Mouse (Mus musculus): ENCODE measurements around the gene Aldh1a1.
"Not testable (repeated sequence)": the region's sequence is repeated elsewhere in the genome, so short reads cannot be mapped to it uniquely, and the experiment has no call there.

Gene Aldh1a1

GRCm38 (mm10) chr19:20492491-20492890 is at the start of gene Aldh1a1:
Aldh1a1 (plus strand) TSS chr19:20492715.
- no peak for DNase-seq (ENCODE audit: low spot score in 2 of 2)

GRCm38 (mm10) chr19:20447807-20448206 is 44.7 kb upstream of the Aldh1a1 start:
- DNase-seq (ENCODE audit: low spot score in 2 of 2), result no peak

- DNase-seq (ENCODE audit: low spot score in 2 of 2), result peak in 1 of 2 experiments; percentile 10
These were observed 43.0 kb upstream of the Aldh1a1 start for GRCm38 (mm10) chr19:20449546-20449945.

- DNase-seq (ENCODE audit: low spot score in 2 of 2), result no peak
These were observed 41.5 kb upstream of the Aldh1a1 start for GRCm38 (mm10) chr19:20451045-20451444.

GRCm38 (mm10) chr19:20484497-20484896 is 8.0 kb upstream of the Aldh1a1 start:
- no peak for DNase-seq (ENCODE audit: low spot score in 2 of 2)

GRCm38 (mm10) chr19:20491950-20492349 is 565 bp upstream of the Aldh1a1 start:
- DNase-seq (ENCODE audit: low spot score in 2 of 2), result no peak

- no peak for DNase-seq (ENCODE audit: low spot score in 2 of 2)
These were observed 4.0 kb downstream of the Aldh1a1 start for GRCm38 (mm10) chr19:20496476-20496875.

GRCm38 (mm10) chr19:20505359-20505758 is 12.8 kb downstream of the Aldh1a1 start:
- DNase-seq (ENCODE audit: low spot score in 2 of 2), result no peak

GRCm38 (mm10) chr19:20506936-20507615 is 14.6 kb downstream of the Aldh1a1 start:
- DNase-seq (ENCODE audit: low spot score in 2 of 2), result no peak

GRCm38 (mm10) chr19:20508609-20509008 is 16.1 kb downstream of the Aldh1a1 start:
- no peak for DNase-seq (ENCODE audit: low spot score in 2 of 2)

GRCm38 (mm10) chr19:20511971-20512370 is 19.5 kb downstream of the Aldh1a1 start:
- no peak for DNase-seq (ENCODE audit: low spot score in 2 of 2)

GRCm38 (mm10) chr19:20513181-20513580 is 20.7 kb downstream of the Aldh1a1 start:
- no peak for DNase-seq (ENCODE audit: low spot score in 2 of 2)

GRCm38 (mm10) chr19:20513688-20514361 is 21.3 kb downstream of the Aldh1a1 start:
- DNase-seq (ENCODE audit: low spot score in 2 of 2), result no peak

GRCm38 (mm10) chr19:20516481-20516880 is 24.0 kb downstream of the Aldh1a1 start:
- no peak for DNase-seq (ENCODE audit: low spot score in 2 of 2)

GRCm38 (mm10) chr19:20529156-20529555 is 36.6 kb downstream of the Aldh1a1 start:
- not testable (repeated sequence) for DNase-seq (ENCODE audit: low spot score in 2 of 2)

GRCm38 (mm10) chr19:20529921-20530696 is 37.6 kb downstream of the Aldh1a1 start:
- DNase-seq (ENCODE audit: low spot score in 2 of 2), result no peak

- peak; percentile 55 to 66 for DNase-seq (ENCODE audit: low spot score in 2 of 2)
These were observed 44.0 kb downstream of the Aldh1a1 start for GRCm38 (mm10) chr19:20536538-20536937.

GRCm38 (mm10) chr19:20541044-20541443 is 48.5 kb downstream of the Aldh1a1 start:
- no peak for DNase-seq (ENCODE audit: low spot score in 2 of 2)

GRCm38 (mm10) chr19:20541924-20542323 is 49.4 kb downstream of the Aldh1a1 start:
- no peak for DNase-seq (ENCODE audit: low spot score in 2 of 2)

GRCm38 (mm10) chr19:20543816-20544215 is 51.3 kb downstream of the Aldh1a1 start:
- no peak for DNase-seq (ENCODE audit: low spot score in 2 of 2)

- DNase-seq (ENCODE audit: low spot score in 2 of 2), result no peak
These were observed 52.4 kb downstream of the Aldh1a1 start for GRCm38 (mm10) chr19:20544941-20545340.

GRCm38 (mm10) chr19:20547025-20547424 is 54.5 kb downstream of the Aldh1a1 start:
- no peak for DNase-seq (ENCODE audit: low spot score in 2 of 2)

Data from right cerebral cortex, postnatal 36 days (tissue).